Mouse (Mus musculus): ENCODE data around the gene Abhd13. TPM values are rescaled to one million over a fixed set of nuclear protein-coding genes. Genes with fewer than 3 reads are reported as not detected.

Abhd13 gene
- polyA plus RNA-seq, 1 experiment from 2014 or later, result 13.8 TPM

Other genes starting within 250 kb of the Abhd13 start
- gene Fam155a, start 206.5 kb upstream of the Abhd13 start, polyA plus RNA-seq (2016; fragmentation: Nextera tagmentation; extraction: Ambion mirVana), result 0.53 and 0.64 TPM in 2 replicates
- gene Gm10217, start 113.5 kb upstream of the Abhd13 start, polyA plus RNA-seq (2016; fragmentation: Nextera tagmentation; extraction: Ambion mirVana), result not detected in 2 replicates
- 8.8 and 9.4 TPM in 2 replicates for gene Lig4, start within 50 bp of the Abhd13 start, polyA plus RNA-seq (2016; fragmentation: Nextera tagmentation; extraction: Ambion mirVana)
- gene Tnfsf13b, start 28.8 kb downstream of the Abhd13 start, polyA plus RNA-seq (2016; fragmentation: Nextera tagmentation; extraction: Ambion mirVana), result 0.08 TPM in 1 of 2 replicates, not detected in the other
- gene Myo16, start 176.2 kb downstream of the Abhd13 start, polyA plus RNA-seq (2016; fragmentation: Nextera tagmentation; extraction: Ambion mirVana), result 0.97 and 1.1 TPM in 2 replicates